Mouse (Mus musculus): ENCODE measurements around the gene Gmppa.

DNA sequence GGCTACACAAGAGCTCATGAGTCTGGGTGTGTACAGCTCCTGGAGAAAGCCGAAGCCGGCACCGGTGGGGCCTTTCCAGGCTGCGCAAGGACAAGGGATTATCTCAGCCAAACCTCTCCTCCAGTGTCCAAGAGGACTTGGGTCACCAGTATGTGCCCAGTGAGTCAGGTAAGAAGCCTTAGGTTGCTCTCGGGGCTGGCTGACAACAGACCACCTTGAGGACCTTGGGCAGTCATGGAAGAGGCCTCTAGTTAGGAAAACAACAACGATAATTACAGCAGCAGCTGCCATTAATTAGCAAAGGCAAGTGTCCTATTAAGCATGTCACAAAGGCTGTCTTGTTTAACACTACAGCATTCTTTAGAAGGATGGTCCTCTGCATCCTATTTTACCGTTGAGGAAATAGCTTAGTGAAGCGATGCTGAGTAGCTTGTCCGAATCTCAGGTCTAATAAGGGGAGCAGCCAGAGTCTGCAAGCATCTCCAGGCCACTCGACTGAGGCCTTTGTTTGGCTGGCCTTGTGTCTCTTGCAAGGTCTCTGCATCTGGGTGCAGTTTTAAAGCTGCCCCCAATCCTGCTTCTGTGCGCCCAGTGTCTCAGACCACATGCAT is 11.8 kb upstream of the Gmppa start:
- TF ChIP-seq POLR2A (IDR thresholded peaks at IDR 0.05; ENCODE audit: control insufficient read depth, low read depth, low read length) (no peak), CTCF (IDR thresholded peaks at IDR 0.05; ENCODE audit: control insufficient read depth, insufficient read depth, insufficient replicate concordance, low read depth, low read length) (no peak)
